Mouse (Mus musculus) forebrain, embryonic 11.5 days (tissue): ENCODE measurements around the gene Atrip. TPM values are rescaled to one million over a fixed set of nuclear protein-coding genes. Genes with fewer than 3 reads are reported as not detected.

Experiments
- ATAC-seq: fragments of 200-750 bp; cut with Nextera tagmentation; replicated peaks from 2 replicates; pipeline ENCODE4 v1.8.0; 2017; ENCODE audit warnings: moderate TSS enrichment; ENCODE audit not compliant: low FRiP score
- DNase-seq: peaks from one replicate; pipeline ENCODE4 v3.0.0-alpha.2; 2017; ENCODE audit warnings: low spot score
- H3K27ac ChIP-seq: fragments of 300-500 bp; sonication (generic); 2 replicates; pipeline ENCODE4 v1.5.1; 2014; ENCODE audit warnings: low read depth, low read length
- H3K27me3 ChIP-seq: fragments of 300-500 bp; sonication (generic); 2 replicates; pipeline ENCODE4 v1.6.1; 2014; ENCODE audit warnings: mild to moderate bottlenecking, low read length, mixed read lengths; ENCODE audit not compliant: control insufficient read depth, insufficient read depth
- H3K36me3 ChIP-seq: fragments of 300-500 bp; sonication (generic); 2 replicates; pipeline ENCODE4 v1.6.1; 2014; ENCODE audit warnings: mild to moderate bottlenecking, low read length, moderate library complexity, mixed read lengths; ENCODE audit not compliant: control insufficient read depth, insufficient read depth
- H3K4me1 ChIP-seq: fragments of 300-500 bp; sonication (generic); replicated peaks from 2 replicates; pipeline ENCODE4 v1.6.1; 2014; ENCODE audit warnings: low read length, mixed read lengths; ENCODE audit not compliant: control insufficient read depth, insufficient read depth
- H3K4me2 ChIP-seq: fragments of 300-500 bp; sonication (generic); 2 replicates; pipeline ENCODE4 v1.6.1; 2014; ENCODE audit warnings: low read depth, mild to moderate bottlenecking, low read length, moderate library complexity, mixed read lengths; ENCODE audit not compliant: severe bottlenecking
- H3K4me3 ChIP-seq: fragments of 300-500 bp; sonication (generic); 2 replicates; pipeline ENCODE4 v1.5.1; 2014; ENCODE audit warnings: low read depth, low read length
- H3K9ac ChIP-seq: fragments of 300-500 bp; sonication (generic); 2 replicates; pipeline ENCODE4 v1.6.1; 2014; ENCODE audit warnings: low read length
- H3K9me3 ChIP-seq: fragments of 300-500 bp; sonication (generic); 2 replicates; pipeline ENCODE4 v1.6.1; 2016; ENCODE audit warnings: low read length, mixed read lengths; ENCODE audit not compliant: control insufficient read depth
- WGBS: fragments of 180-500 bp; shearing (Covaris S2); extraction: QIAGEN DNeasy Blood & Tissue Kit; methylation state at CpG from one replicate; pipeline ENCODE4 v1.1.7; 2014; 5-methylcytosine and 5-hydroxymethylcytosine counted together
- polyA plus RNA-seq: library from polyadenylated mRNA; unstranded; fragments of >200 nt; fragmentation: Nextera tagmentation; extraction: Ambion mirVana; gene quantifications from 2 replicates; pipeline ENCODE4 v1.2.1, GENCODE M21; 2014

Gene Atrip
- polyA plus RNA-seq, 1 experiment from 2014 or later, result 32.1 TPM

DNA sequence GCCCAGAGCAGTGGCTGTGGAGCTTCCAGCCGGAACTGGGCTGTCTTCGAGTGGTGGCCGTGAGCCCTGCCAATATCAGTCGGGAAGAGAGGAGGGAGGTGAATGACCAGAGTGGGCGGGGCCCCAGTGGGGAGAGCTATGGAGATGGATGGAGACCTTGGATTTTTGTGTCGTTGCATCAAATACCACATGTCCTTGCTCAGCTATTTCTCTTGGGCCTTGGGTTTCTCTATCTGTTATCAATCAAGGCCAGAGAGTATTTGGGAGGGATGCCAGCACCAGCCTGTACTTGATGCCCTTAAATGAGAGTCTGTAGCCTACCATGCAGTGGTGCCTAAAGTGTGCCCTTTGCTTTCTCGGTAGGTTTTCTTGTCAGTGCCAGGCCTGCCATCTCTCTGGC, 29.3 kb upstream of the Atrip start:
- Histone ChIP-seq H3K4me3 (no peak overlapping the region), H3K9ac (no peak overlapping the region), H3K4me1 (peaks cover 10% of the 10 kb centered on the region; the same call in 1 of the 2 replicates), H3K4me2 (no peak overlapping the region), H3K27me3 (no peaks in the 10 kb centered on the region), H3K9me3 (no peaks in the 10 kb centered on the region), H3K27ac (no peak overlapping the region), H3K36me3 (peaks cover 24% of the 10 kb centered on the region)
- WGBS, result 80% methylated on average over 7 of the region's 7 CpGs
- ATAC-seq (no peak), DNase-seq (no peak)

- peaks cover 24% of the 10 kb centered on the region for H3K36me3 ChIP-seq
- H3K9ac ChIP-seq, result no peak overlapping the region
- 97% methylated on average over 3 of the region's 3 CpGs for WGBS
- peaks cover 14% of the 10 kb centered on the region; the same call in 1 of the 2 replicates for H3K4me1 ChIP-seq
- ATAC-seq, result no peak
- no peak overlapping the region for H3K4me2 ChIP-seq
- no peak overlapping the region for H3K4me3 ChIP-seq
- H3K27me3 ChIP-seq, result no peaks in the 10 kb centered on the region
- H3K27ac ChIP-seq, result no peak overlapping the region
- no peaks in the 10 kb centered on the region for H3K9me3 ChIP-seq
- no peak for DNase-seq
These were observed 28.6 kb upstream of the Atrip start for GRCm38 (mm10) chr9:109102541-109102940.

GRCm38 (mm10) chr9:109101933-109102445, 28.1 kb upstream of the Atrip start:
- Histone ChIP-seq H3K4me2 (no peak overlapping the region), H3K4me1 (peaks cover 15% of the 10 kb centered on the region; the same call in 1 of the 2 replicates), H3K9me3 (no peaks in the 10 kb centered on the region), H3K36me3 (peaks cover 22% of the 10 kb centered on the region), H3K27me3 (no peaks in the 10 kb centered on the region), H3K9ac (no peak overlapping the region), H3K4me3 (no peak overlapping the region), H3K27ac (no peak overlapping the region)
- no peak for ATAC-seq
- 92% methylated on average over 5 of the region's 5 CpGs for WGBS
- DNase-seq, result no peak

GRCm38 (mm10) chr9:109100307-109100928, 26.5 kb upstream of the Atrip start:
- H3K4me2 ChIP-seq, result no peak overlapping the region
- peaks cover 12% of the 10 kb centered on the region for H3K36me3 ChIP-seq

DNA sequence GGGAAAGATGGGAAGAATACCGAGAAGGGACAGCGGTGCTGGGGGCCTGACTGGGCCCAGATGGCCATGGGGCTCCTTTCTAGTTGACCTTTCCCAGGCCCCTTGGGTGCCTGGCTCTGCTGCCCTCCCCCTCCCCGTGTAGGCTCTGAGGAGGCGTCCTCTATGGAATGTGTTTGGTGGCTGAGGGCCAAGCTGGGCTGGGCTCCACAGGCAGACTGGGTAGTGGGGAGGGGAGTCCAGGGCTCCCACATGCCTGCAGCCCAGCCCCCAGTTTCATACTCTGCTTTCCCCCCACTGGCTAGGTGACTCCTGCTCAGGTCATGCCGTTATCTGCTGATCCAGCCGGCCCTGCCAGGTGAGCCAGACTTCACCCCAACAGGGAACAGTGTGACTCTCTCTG, 25.0 kb upstream of the Atrip start:
- DNase-seq (no peak), ATAC-seq (no peak)
- Histone ChIP-seq H3K36me3 (peaks cover 8% of the 10 kb centered on the region), H3K27me3 (no peaks in the 10 kb centered on the region), H3K27ac (no peak overlapping the region), H3K4me3 (no peak overlapping the region), H3K4me2 (no peak overlapping the region), H3K9ac (no peak overlapping the region; the same call in 1 of the 2 replicates), H3K9me3 (no peaks in the 10 kb centered on the region), H3K4me1 (peaks cover 27% of the 10 kb centered on the region)
- 73% methylated on average over 6 of the region's 6 CpGs for WGBS

More at GRCm38 (mm10) chr9:109100307-109100928, 26.5 kb upstream of the Atrip start:
- ATAC-seq (no peak), DNase-seq (no peak)
- Histone ChIP-seq H3K4me1 (peaks cover 18% of the 10 kb centered on the region; the same call in 1 of the 2 replicates), H3K4me3 (no peak overlapping the region), H3K9ac (no peak overlapping the region), H3K27ac (no peak overlapping the region), H3K9me3 (no peaks in the 10 kb centered on the region), H3K27me3 (no peaks in the 10 kb centered on the region)
- WGBS, result 86% methylated on average over 20 of the region's 20 CpGs

- H3K9me3 ChIP-seq, result no peaks in the 10 kb centered on the region
- no peak for DNase-seq
- H3K4me3 ChIP-seq, result no peak overlapping the region
- H3K9ac ChIP-seq, result no peak overlapping the region
- WGBS, result 91% methylated on average over 8 of the region's 8 CpGs
- H3K27me3 ChIP-seq, result no peaks in the 10 kb centered on the region
- H3K4me2 ChIP-seq, result peak overlapping the region; percentile 53; the same call in 1 of the 2 replicates
- no peak overlapping the region for H3K27ac ChIP-seq
- ATAC-seq, result no peak
- peaks cover 28% of the 10 kb centered on the region for H3K4me1 ChIP-seq
- H3K36me3 ChIP-seq, result peaks cover 6% of the 10 kb centered on the region
These were observed 24.4 kb upstream of the Atrip start for GRCm38 (mm10) chr9:109098366-109098765.

- Histone ChIP-seq H3K9me3 (no peaks in the 10 kb centered on the region), H3K27ac (peak overlapping the region; percentile 100; the same call in 1 of the 2 replicates), H3K4me3 (peak overlapping the region; percentile 70), H3K27me3 (no peaks in the 10 kb centered on the region), H3K9ac (peak overlapping the region; percentile 97), H3K4me1 (peaks cover 28% of the 10 kb centered on the region), H3K36me3 (peaks cover 4% of the 10 kb centered on the region), H3K4me2 (peak overlapping the region; percentile 53)
- 73% methylated on average over 5 of the region's 5 CpGs for WGBS
- DNase-seq (no peak), ATAC-seq (no peak)
These were observed 23.9 kb upstream of the Atrip start for GRCm38 (mm10) chr9:109097831-109098230.

- Histone ChIP-seq H3K4me3 (peak overlapping the region; percentile 70), H3K4me1 (peaks cover 28% of the 10 kb centered on the region), H3K36me3 (no peaks in the 10 kb centered on the region; the same call in 1 of the 2 replicates), H3K27ac (peak overlapping the region; percentile 100), H3K9me3 (no peaks in the 10 kb centered on the region), H3K9ac (peak overlapping the region; percentile 97), H3K4me2 (peak overlapping the region; percentile 53), H3K27me3 (no peaks in the 10 kb centered on the region)
- WGBS, result 21% methylated on average over 6 of the region's 6 CpGs
- ATAC-seq, result no peak
- no peak for DNase-seq
These were observed 23.4 kb upstream of the Atrip start for GRCm38 (mm10) chr9:109097291-109097690.

- no peak for ATAC-seq
- no peaks in the 10 kb centered on the region for H3K9me3 ChIP-seq
- H3K36me3 ChIP-seq, result no peaks in the 10 kb centered on the region; the same call in 1 of the 2 replicates
- peaks cover 28% of the 10 kb centered on the region for H3K4me1 ChIP-seq
- 21% methylated on average over 6 of the region's 6 CpGs for WGBS
- peak overlapping the region; percentile 70 for H3K4me3 ChIP-seq
- H3K27me3 ChIP-seq, result no peaks in the 10 kb centered on the region
- DNase-seq, result no peak
- peak overlapping the region; percentile 100 for H3K27ac ChIP-seq
- H3K4me2 ChIP-seq, result peak overlapping the region; percentile 53
- peak overlapping the region; percentile 97 for H3K9ac ChIP-seq
These were observed 22.9 kb upstream of the Atrip start for GRCm38 (mm10) chr9:109096856-109097255.
